Mouse (Mus musculus) kidney, adult 2 months (tissue): Measurements from ENCODE around the gene Ahcyl2. TPM values are rescaled to one million over a fixed set of nuclear protein-coding genes. Genes with fewer than 3 reads are reported as not detected.

ENCODE experiments used
- DNase-seq: peaks from one replicate; pipeline ENCODE4 v3.0.0; 2021
- H3K27ac ChIP-seq: fragments of 200-500 bp; 2 replicates; pipeline ENCODE4 v1.5.1; 2012; ENCODE audit warnings: low read depth, low read length, control low read depth, inconsistent platforms; ENCODE audit not compliant: insufficient read depth
- H3K27me3 ChIP-seq: fragments of 200-500 bp; replicated peaks from 2 replicates; pipeline ENCODE4 v1.6.1; 2012; ENCODE audit warnings: mild to moderate bottlenecking, moderate library complexity, low read length, inconsistent platforms; ENCODE audit not compliant: control insufficient read depth, insufficient read depth
- H3K36me3 ChIP-seq: fragments of 200-500 bp; 2 replicates; pipeline ENCODE4 v1.6.1; 2012; ENCODE audit warnings: mild to moderate bottlenecking, moderate library complexity, low read length, inconsistent platforms; ENCODE audit not compliant: control insufficient read depth, insufficient read depth
- H3K4me1 ChIP-seq: fragments of 200-500 bp; 2 replicates; pipeline ENCODE4 v1.6.1; 2011; ENCODE audit warnings: low read length; ENCODE audit not compliant: control insufficient read depth, insufficient read depth
- H3K4me3 ChIP-seq: fragments of 200-500 bp; 2 replicates; pipeline ENCODE4 v1.5.1; 2011; ENCODE audit warnings: mild to moderate bottlenecking, low read depth, low read length, control low read depth; ENCODE audit not compliant: insufficient read depth
- CTCF ChIP-seq: fragments of 200-500 bp; conservative IDR thresholded peaks from 2 replicates; pipeline ENCODE4 v1.5.1; 2011; ENCODE audit warnings: low read depth, mild to moderate bottlenecking, control low read depth, low read length, moderate library complexity, mixed read lengths; ENCODE audit not compliant: insufficient read depth, insufficient read length
- POLR2A ChIP-seq: fragments of 200-500 bp; IDR thresholded peaks from one replicate; pipeline ENCODE4 v1.6.1; 2011; ENCODE audit warnings: low read depth, low read length, control low read depth
- WGBS: fragments of 180-500 bp; shearing (Covaris S2); methylation state at CpG from one replicate; pipeline ENCODE4 v1.1.7; 2018; 5-methylcytosine and 5-hydroxymethylcytosine counted together
- polyA plus RNA-seq: library from polyadenylated mRNA; depleted of rRNA; stranded (reverse); fragments of >200 nt; gene quantifications from 2 replicates; pipeline ENCODE4 v1.2.3, GENCODE M21; 2012

Gene Ahcyl2
- polyA plus RNA-seq, 1 experiment = 122 TPM

- no peak for TF ChIP-seq POLR2A
- no peak for TF ChIP-seq CTCF
- no peaks in the 10 kb centered on the region for H3K36me3 ChIP-seq
- H3K4me3 ChIP-seq = 0 out of 2 replicates have a peak overlapping the region, but pooled peaks have one; percentile 5
- H3K27me3 ChIP-seq = no peaks in the 10 kb centered on the region; the same call in 1 of the 2 replicates
- no peak overlapping the region for H3K27ac ChIP-seq
- 65% methylated on average over 4 of the region's 4 CpGs for WGBS
- no peak for DNase-seq
- H3K4me1 ChIP-seq = peaks cover 6% of the 10 kb centered on the region; the same call in 1 of the 2 replicates
Measured at GRCm38 (mm10) chr6:29917947-29918346, 150.1 kb downstream of the Ahcyl2 start.

- no peak overlapping the region for H3K4me3 ChIP-seq
- no peaks in the 10 kb centered on the region for H3K36me3 ChIP-seq
- no peak for TF ChIP-seq POLR2A
- TF ChIP-seq CTCF = no peak
- no peak overlapping the region for H3K27ac ChIP-seq
- H3K27me3 ChIP-seq = no peaks in the 10 kb centered on the region
- no peak for DNase-seq
- no peaks in the 10 kb centered on the region for H3K4me1 ChIP-seq
- WGBS = 63% methylated on average over 4 of the region's 4 CpGs
Measured at GRCm38 (mm10) chr6:29923501-29923900, 155.7 kb downstream of the Ahcyl2 start.

GRCm38 (mm10) chr6:29925594-29926219, 157.9 kb downstream of the Ahcyl2 start:
- H3K27me3 ChIP-seq = no peaks in the 10 kb centered on the region
- H3K4me1 ChIP-seq = no peaks in the 10 kb centered on the region
- no peaks in the 10 kb centered on the region for H3K36me3 ChIP-seq
- 88% methylated on average over 6 of the region's 6 CpGs for WGBS
- no peak overlapping the region for H3K27ac ChIP-seq
- no peak overlapping the region for H3K4me3 ChIP-seq
- no peak for DNase-seq
- no peak for TF ChIP-seq CTCF
- no peak for TF ChIP-seq POLR2A

- Histone ChIP-seq H3K27ac (no peak overlapping the region), H3K36me3 (no peaks in the 10 kb centered on the region; the same call in 1 of the 2 replicates), H3K27me3 (no peaks in the 10 kb centered on the region), H3K4me1 (0 out of 2 replicates have a peak, but pooled peaks cover 4% of the 10 kb centered on the region), H3K4me3 (no peak overlapping the region)
- DNase-seq = no peak
- TF ChIP-seq CTCF (no peak), POLR2A (no peak)
Measured at GRCm38 (mm10) chr6:29930087-29930486, 162.3 kb downstream of the Ahcyl2 start.

GRCm38 (mm10) chr6:29930665-29931064, 162.9 kb downstream of the Ahcyl2 start:
- DNase-seq = no peak
- no peak for TF ChIP-seq CTCF
- TF ChIP-seq POLR2A = no peak
- WGBS = 80% methylated on average over 6 of the region's 6 CpGs
- Histone ChIP-seq H3K27ac (no peak overlapping the region), H3K36me3 (no peaks in the 10 kb centered on the region; the same call in 1 of the 2 replicates), H3K4me1 (0 out of 2 replicates have a peak, but pooled peaks cover 4% of the 10 kb centered on the region), H3K4me3 (no peak overlapping the region), H3K27me3 (no peaks in the 10 kb centered on the region)

- TF ChIP-seq CTCF = no peak
- TF ChIP-seq POLR2A = no peak
- H3K36me3 ChIP-seq = no peaks in the 10 kb centered on the region; the same call in 1 of the 2 replicates
- no peak overlapping the region for H3K27ac ChIP-seq
- DNase-seq = peak; percentile 54
- H3K4me1 ChIP-seq = peaks cover 4% of the 10 kb centered on the region; the same call in 1 of the 2 replicates
- no peaks in the 10 kb centered on the region for H3K27me3 ChIP-seq
- WGBS = 74% methylated on average over 4 of the region's 4 CpGs
- H3K4me3 ChIP-seq = no peak overlapping the region
Measured at GRCm38 (mm10) chr6:29931181-29931580, 163.4 kb downstream of the Ahcyl2 start.

GRCm38 (mm10) chr6:29935741-29936140, 167.9 kb downstream of the Ahcyl2 start:
- Histone ChIP-seq H3K27ac (no peak overlapping the region), H3K36me3 (no peaks in the 10 kb centered on the region; the same call in 1 of the 2 replicates), H3K4me3 (no peak overlapping the region), H3K27me3 (no peaks in the 10 kb centered on the region), H3K4me1 (peaks cover 4% of the 10 kb centered on the region; the same call in 1 of the 2 replicates)
- peak; percentile 66 for DNase-seq
- 48% methylated on average over 1 of the region's 1 CpGs for WGBS
- no peak for TF ChIP-seq POLR2A
- no peak for TF ChIP-seq CTCF
